Mouse (Mus musculus): ENCODE measurements around the gene Abi2. TPM values are rescaled to one million over a fixed set of nuclear protein-coding genes. Genes with fewer than 3 reads are reported as not detected.

Gene Abi2
- 100 to 1,000 TPM; 367 to 372 TPM for total RNA-seq (2021)
- long read RNA-seq, experiment 1, full-length matches to known transcripts = 5 of 112 reads
- long read RNA-seq, experiment 1, partial matches to known transcripts = 9 of 112 reads
- long read RNA-seq, experiment 1, other reads (novel, unspliced or antisense) = 98 of 112 reads
- long read RNA-seq, experiment 2, full-length matches to known transcripts = 10 of 198 reads
- long read RNA-seq, experiment 2, partial matches to known transcripts = 23 of 198 reads
- long read RNA-seq, experiment 2, other reads (novel, unspliced or antisense) = 165 of 198 reads

GRCm38 (mm10) chr1:60409168-60409828 lies at the start of gene Abi2:
Gene Abi2, plus strand, starts transcription at chr1:60409619.
- Histone ChIP-seq H3K4me3 (peak within 1 kb of the TSS; percentile 78), H3K27ac (peak within 1 kb of the TSS; percentile 98)
- TF ChIP-seq CTCF (conservative IDR thresholded peaks at IDR 0.05) = no peak
- peak; percentile 92 to 93 for DNase-seq (ENCODE audit: low spot score in 2 of 2)

GRCm38 (mm10) chr1:60361626-60362025 lies 47.8 kb upstream of the Abi2 start:
- TF ChIP-seq CTCF (conservative IDR thresholded peaks at IDR 0.05) = no peak
- H3K4me3 ChIP-seq = no peak overlapping the region
- H3K27ac ChIP-seq = no peak overlapping the region
- no peak for DNase-seq (ENCODE audit: low spot score in 2 of 2)

GRCm38 (mm10) chr1:60376556-60376955 lies 32.9 kb upstream of the Abi2 start:
- Histone ChIP-seq H3K27ac (no peak overlapping the region), H3K4me3 (no peak overlapping the region)
- no peak for DNase-seq (ENCODE audit: low spot score in 2 of 2)
- TF ChIP-seq CTCF (conservative IDR thresholded peaks at IDR 0.05) = no peak

GRCm38 (mm10) chr1:60381910-60382309 lies 27.5 kb upstream of the Abi2 start:
- no peak overlapping the region for H3K27ac ChIP-seq
- TF ChIP-seq CTCF (conservative IDR thresholded peaks at IDR 0.05) = no peak
- peak in 1 of 2 experiments; percentile 53 for DNase-seq (ENCODE audit: low spot score in 2 of 2)
- H3K4me3 ChIP-seq = no peak overlapping the region

- Histone ChIP-seq H3K4me3 (no peak overlapping the region), H3K27ac (no peak overlapping the region)
- DNase-seq (ENCODE audit: low spot score in 2 of 2) = no peak
- TF ChIP-seq CTCF (conservative IDR thresholded peaks at IDR 0.05) = peak; percentile 55
These were observed 4.6 kb upstream of the Abi2 start for GRCm38 (mm10) chr1:60404848-60405247.

GRCm38 (mm10) chr1:60408501-60409167 lies 785 bp upstream of the Abi2 start:
- Histone ChIP-seq H3K4me3 (peak overlapping the region; percentile 78), H3K27ac (peak overlapping the region; percentile 98)
- peak in 1 of 2 experiments; percentile 11 for DNase-seq (ENCODE audit: low spot score in 2 of 2)
- no peak for TF ChIP-seq CTCF (conservative IDR thresholded peaks at IDR 0.05)

- Histone ChIP-seq H3K4me3 (peak overlapping the region; percentile 78), H3K27ac (peak overlapping the region; percentile 98)
- DNase-seq (ENCODE audit: low spot score in 2 of 2) = peak; percentile 49 to 56
- no peak for TF ChIP-seq CTCF (conservative IDR thresholded peaks at IDR 0.05)
These were observed 754 bp downstream of the Abi2 start for GRCm38 (mm10) chr1:60409928-60410817.

- no peak overlapping the region for H3K4me3 ChIP-seq
- no peak for DNase-seq (ENCODE audit: low spot score in 2 of 2)
- 0 out of 2 replicates have a peak overlapping the region, but pooled peaks have one; percentile 32 for H3K27ac ChIP-seq
- no peak for TF ChIP-seq CTCF (conservative IDR thresholded peaks at IDR 0.05)
These were observed 7.3 kb downstream of the Abi2 start for GRCm38 (mm10) chr1:60416724-60417123.

- TF ChIP-seq CTCF (conservative IDR thresholded peaks at IDR 0.05) = peak; percentile 68
- Histone ChIP-seq H3K4me3 (no peak overlapping the region), H3K27ac (no peak overlapping the region)
- no peak for DNase-seq (ENCODE audit: low spot score in 2 of 2)
These were observed 14.5 kb downstream of the Abi2 start for GRCm38 (mm10) chr1:60423882-60424281.

GRCm38 (mm10) chr1:60428341-60428740 lies 18.9 kb downstream of the Abi2 start:
- DNase-seq (ENCODE audit: low spot score in 2 of 2) = no peak
- no peak overlapping the region for H3K4me3 ChIP-seq
- no peak overlapping the region for H3K27ac ChIP-seq
- no peak for TF ChIP-seq CTCF (conservative IDR thresholded peaks at IDR 0.05)

- DNase-seq (ENCODE audit: low spot score in 2 of 2) = no peak
- no peak overlapping the region for H3K4me3 ChIP-seq
These were observed 19.5 kb downstream of the Abi2 start for GRCm38 (mm10) chr1:60428932-60429331.

GRCm38 (mm10) chr1:60431531-60431930 lies 22.1 kb downstream of the Abi2 start:
- Histone ChIP-seq H3K4me3 (no peak overlapping the region), H3K27ac (no peak overlapping the region)
- no peak for TF ChIP-seq CTCF (conservative IDR thresholded peaks at IDR 0.05)
- no peak for DNase-seq (ENCODE audit: low spot score in 2 of 2)

More at GRCm38 (mm10) chr1:60428932-60429331, 19.5 kb downstream of the Abi2 start:
- H3K27ac ChIP-seq = no peak overlapping the region
- TF ChIP-seq CTCF (conservative IDR thresholded peaks at IDR 0.05) = peak; percentile 84

All from layer of hippocampus, adult 2 months (tissue).